Mouse (Mus musculus) brain, embryonic 14.5 days (tissue): ENCODE results near the gene Esr1.

Experiments used
- CTCF ChIP-seq: fragments of 200-500 bp; IDR thresholded peaks from 2 replicates; pipeline ENCODE4 v1.5.1; 2012; ENCODE audit warnings: inconsistent platforms, mild to moderate bottlenecking, moderate library complexity, borderline replicate concordance; ENCODE audit not compliant: insufficient read depth, insufficient read length; ENCODE audit errors: extremely low read depth
- POLR2A ChIP-seq: fragments of 200-500 bp; IDR thresholded peaks from 2 replicates; pipeline ENCODE4 v1.6.1; 2012; ENCODE audit warnings: mild to moderate bottlenecking, inconsistent platforms, borderline replicate concordance; ENCODE audit not compliant: poor library complexity, insufficient read depth, insufficient read length, severe bottlenecking; ENCODE audit errors: extremely low read depth

- TF ChIP-seq POLR2A = no peak
- TF ChIP-seq CTCF = no peak
Measured at GRCm38 (mm10) chr10:4838099-4838498, 226.7 kb downstream of the Esr1 start.
